Mouse (Mus musculus) hindbrain, embryonic 11.5 days (tissue): ENCODE results near the gene Adam15. TPM values are rescaled to one million over a fixed set of nuclear protein-coding genes. Genes with fewer than 3 reads are reported as not detected.

Experiments
- ATAC-seq: fragments of 200-750 bp; cut with Nextera tagmentation; 2 replicates; pipeline ENCODE4 v1.8.0; 2017; ENCODE audit warnings: mild to moderate bottlenecking, moderate TSS enrichment, moderate library complexity; ENCODE audit not compliant: low FRiP score
- DNase-seq: peaks from one replicate; pipeline ENCODE4 v3.0.0-alpha.2; 2015; ENCODE audit warnings: low spot score
- H3K27ac ChIP-seq: fragments of 300-500 bp; sonication (generic); 2 replicates; pipeline ENCODE4 v1.5.1; 2014; ENCODE audit warnings: mild to moderate bottlenecking, low read depth, low read length
- H3K27me3 ChIP-seq: fragments of 300-500 bp; sonication (generic); 2 replicates; pipeline ENCODE4 v1.6.1; 2014; ENCODE audit warnings: mild to moderate bottlenecking, low read length, moderate library complexity, mixed read lengths; ENCODE audit not compliant: control insufficient read depth, insufficient read depth
- H3K36me3 ChIP-seq: fragments of 300-500 bp; sonication (generic); 2 replicates; pipeline ENCODE4 v1.6.1; 2014; ENCODE audit warnings: mild to moderate bottlenecking, low read length, moderate library complexity, mixed read lengths; ENCODE audit not compliant: control insufficient read depth, insufficient read depth
- H3K4me1 ChIP-seq: fragments of 300-500 bp; sonication (generic); replicated peaks from 2 replicates; pipeline ENCODE4 v1.6.1; 2014; ENCODE audit warnings: low read length, mixed read lengths; ENCODE audit not compliant: control insufficient read depth, insufficient read depth
- H3K4me2 ChIP-seq: fragments of 300-500 bp; sonication (generic); replicated peaks from 2 replicates; pipeline ENCODE4 v1.6.1; 2014; ENCODE audit warnings: mild to moderate bottlenecking, low read depth, low read length
- H3K4me3 ChIP-seq: fragments of 300-500 bp; sonication (generic); 2 replicates; pipeline ENCODE4 v1.5.1; 2014; ENCODE audit warnings: low read depth, low read length
- H3K9ac ChIP-seq: fragments of 300-500 bp; sonication (generic); 2 replicates; pipeline ENCODE4 v1.6.1; 2014; ENCODE audit warnings: low read depth, low read length
- H3K9me3 ChIP-seq: fragments of 300-500 bp; sonication (generic); 2 replicates; pipeline ENCODE4 v1.6.1; 2016; ENCODE audit warnings: low read length; ENCODE audit not compliant: control insufficient read depth
- whole genome bisulfite sequencing: fragments of 180-500 bp; shearing (Covaris S2); extraction: QIAGEN DNeasy Blood & Tissue Kit; methylation state at CpG from one replicate; pipeline ENCODE4 v1.1.7; 2014; 5-methylcytosine and 5-hydroxymethylcytosine counted together
- polyA plus RNA-seq: library from polyadenylated mRNA; unstranded; fragments of >200 nt; fragmentation: Nextera tagmentation; extraction: Ambion mirVana; gene quantifications from 2 replicates; pipeline ENCODE4 v1.2.1, GENCODE M21; 2014

The Adam15 gene
- polyA plus RNA-seq, 1 experiment from 2014 or later = 17.8 TPM

- no peak overlapping the region for H3K27ac ChIP-seq
- no peak overlapping the region for H3K4me2 ChIP-seq
- no peaks in the 10 kb centered on the region for H3K27me3 ChIP-seq
Observed at GRCm38 (mm10) chr3:89385451-89385850, 35.7 kb upstream of the Adam15 start.

GRCm38 (mm10) chr3:89384331-89385076 is 34.7 kb upstream of the Adam15 start:
- no peaks in the 10 kb centered on the region for H3K9me3 ChIP-seq
- ATAC-seq (no peak), DNase-seq (no peak)
- H3K4me2 ChIP-seq = no peak overlapping the region
- no peak overlapping the region for H3K9ac ChIP-seq
- no peaks in the 10 kb centered on the region for H3K4me1 ChIP-seq
- H3K27ac ChIP-seq = no peak overlapping the region
- H3K4me3 ChIP-seq = no peak overlapping the region
- H3K27me3 ChIP-seq = no peaks in the 10 kb centered on the region
- WGBS = 63% methylated on average over 12 of the region's 12 CpGs
- no peaks in the 10 kb centered on the region for H3K36me3 ChIP-seq

More at GRCm38 (mm10) chr3:89385451-89385850, 35.7 kb upstream of the Adam15 start:
- no peaks in the 10 kb centered on the region for H3K4me1 ChIP-seq
- 43% methylated on average over 10 of the region's 11 CpGs for WGBS
- H3K4me3 ChIP-seq = no peak overlapping the region
- no peaks in the 10 kb centered on the region for H3K9me3 ChIP-seq
- no peaks in the 10 kb centered on the region for H3K36me3 ChIP-seq
- no peak for ATAC-seq
- no peak overlapping the region for H3K9ac ChIP-seq
- DNase-seq = no peak

- Histone ChIP-seq H3K9me3 (no peaks in the 10 kb centered on the region), H3K4me1 (no peaks in the 10 kb centered on the region), H3K27me3 (no peaks in the 10 kb centered on the region), H3K36me3 (no peaks in the 10 kb centered on the region), H3K4me3 (no peak overlapping the region), H3K27ac (no peak overlapping the region), H3K4me2 (no peak overlapping the region), H3K9ac (no peak overlapping the region)
- WGBS = 92% methylated on average over 5 of the region's 5 CpGs
- ATAC-seq = no peak
- DNase-seq = no peak
Observed at GRCm38 (mm10) chr3:89383651-89384255, 34.0 kb upstream of the Adam15 start.

GRCm38 (mm10) chr3:89382950-89383349 is 33.2 kb upstream of the Adam15 start:
- no peaks in the 10 kb centered on the region for H3K36me3 ChIP-seq
- no peak overlapping the region for H3K4me3 ChIP-seq
- no peaks in the 10 kb centered on the region for H3K9me3 ChIP-seq
- H3K27me3 ChIP-seq = no peaks in the 10 kb centered on the region
- no peak overlapping the region for H3K9ac ChIP-seq
- no peak for ATAC-seq
- no peak overlapping the region for H3K4me2 ChIP-seq
- no peak for DNase-seq
- no peak overlapping the region for H3K27ac ChIP-seq
- WGBS = 81% methylated on average over 5 of the region's 5 CpGs
- H3K4me1 ChIP-seq = no peaks in the 10 kb centered on the region

- Histone ChIP-seq H3K4me3 (no peak overlapping the region), H3K27me3 (no peaks in the 10 kb centered on the region), H3K27ac (no peak overlapping the region), H3K4me2 (no peak overlapping the region), H3K36me3 (no peaks in the 10 kb centered on the region), H3K4me1 (no peaks in the 10 kb centered on the region), H3K9ac (no peak overlapping the region), H3K9me3 (no peaks in the 10 kb centered on the region)
- DNase-seq (no peak), ATAC-seq (no peak)
- 88% methylated on average over 9 of the region's 9 CpGs for WGBS
Observed at GRCm38 (mm10) chr3:89382033-89382882, 32.5 kb upstream of the Adam15 start.

- Histone ChIP-seq H3K36me3 (no peaks in the 10 kb centered on the region), H3K4me2 (no peak overlapping the region), H3K27me3 (no peaks in the 10 kb centered on the region), H3K9ac (no peak overlapping the region), H3K9me3 (no peaks in the 10 kb centered on the region), H3K27ac (no peak overlapping the region), H3K4me1 (no peaks in the 10 kb centered on the region), H3K4me3 (no peak overlapping the region)
- DNase-seq = no peak
- ATAC-seq = no peak
- WGBS = 79% methylated on average over 11 of the region's 11 CpGs
Observed at GRCm38 (mm10) chr3:89381233-89381632, 31.4 kb upstream of the Adam15 start.

- no peak overlapping the region for H3K9ac ChIP-seq
- WGBS = 95% methylated on average over 18 of the region's 18 CpGs
- H3K36me3 ChIP-seq = no peaks in the 10 kb centered on the region
Observed at GRCm38 (mm10) chr3:89380711-89381110, 30.9 kb upstream of the Adam15 start.

GRCm38 (mm10) chr3:89380291-89380690 is 30.5 kb upstream of the Adam15 start:
- no peak overlapping the region for H3K4me2 ChIP-seq
- DNase-seq (no peak), ATAC-seq (no peak)
- no peak overlapping the region for H3K4me3 ChIP-seq
- no peak overlapping the region for H3K9ac ChIP-seq
- WGBS = 96% methylated on average over 14 of the region's 14 CpGs
- no peaks in the 10 kb centered on the region for H3K4me1 ChIP-seq
- H3K27ac ChIP-seq = no peak overlapping the region
- H3K36me3 ChIP-seq = no peaks in the 10 kb centered on the region
- no peaks in the 10 kb centered on the region for H3K9me3 ChIP-seq
- no peaks in the 10 kb centered on the region for H3K27me3 ChIP-seq

More at GRCm38 (mm10) chr3:89380711-89381110, 30.9 kb upstream of the Adam15 start:
- H3K4me1 ChIP-seq = no peaks in the 10 kb centered on the region
- H3K27ac ChIP-seq = no peak overlapping the region
- ATAC-seq (no peak), DNase-seq (no peak)
- no peaks in the 10 kb centered on the region for H3K9me3 ChIP-seq
- H3K27me3 ChIP-seq = no peaks in the 10 kb centered on the region
- H3K4me2 ChIP-seq = no peak overlapping the region
- no peak overlapping the region for H3K4me3 ChIP-seq
